Mouse (Mus musculus): ENCODE results near the gene Gm6525.

- TF ChIP-seq POLR2A (IDR thresholded peaks at IDR 0.05; ENCODE audit: low read depth, low read length) (no peak), CTCF (IDR thresholded peaks at IDR 0.05; ENCODE audit: borderline replicate concordance, insufficient read depth, low read length) (no peak)
Measured at GRCm38 (mm10) chr3:84219166-84219710, 45.3 kb downstream of the Gm6525 start.
